In the genomic region with DNA sequence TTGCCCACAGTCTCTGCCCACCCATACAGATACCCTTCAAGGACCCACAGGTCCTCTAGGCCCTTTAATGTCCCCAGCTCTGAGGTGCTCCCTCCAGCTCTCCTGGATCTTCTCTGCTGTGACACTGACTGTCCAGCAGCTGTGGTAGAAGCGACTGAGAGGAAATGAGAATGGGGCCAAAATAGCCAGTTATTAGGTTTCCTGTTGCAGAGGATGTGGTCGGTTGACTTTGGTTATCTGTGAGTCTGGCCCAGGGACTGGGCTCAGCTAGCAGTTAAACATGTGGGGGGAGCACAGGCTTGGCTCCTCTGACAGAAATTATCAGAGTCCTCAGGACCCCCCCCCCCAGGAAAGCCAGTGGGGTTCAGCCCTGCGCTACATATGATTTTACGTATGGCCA, we compare ENCODE assay signal across 9 mouse cellular contexts. TPM values are rescaled to one million over a fixed set of nuclear protein-coding genes. Genes with fewer than 3 reads are reported as not detected.
DNase-seq lines count a peak whose midpoint lies in the region; ATAC-seq and TF ChIP-seq lines count a peak whose summit lies in the region.
"Had no signal": no experiment of that assay in that cellular context is flagged by ENCODE, and none has a peak within 500 bp of the region (broad histone marks: within the 10 kb centered on the region; RNA-seq: fewer than 3 reads in every experiment).

No protein-coding gene starts in this region.

- peak; percentile 34 for DNase-seq in layer of hippocampus, adult 11-12 months (ENCODE audit: low spot score)
- no peak for DNase-seq in layer of hippocampus, adult 9-10 months (ENCODE audit: low spot score)
- no peak for DNase-seq in liver, postnatal 0 days
- DNase-seq in gastrocnemius, postnatal 4 days (ENCODE audit: low spot score in 2 of 2) = no peak

- H3K36me3 ChIP-seq in liver, postnatal 0 days (replicated peaks; ENCODE audit: insufficient read depth, low read length) = no peaks in the 10 kb centered on the region
- H3K36me3 ChIP-seq in forebrain, embryonic 12.5 days (replicated peaks) = 0 out of 2 replicates have a peak, but pooled peaks cover 6% of the 10 kb centered on the region
- H3K36me3 ChIP-seq in forebrain, embryonic 16.5 days (ENCODE audit: control insufficient read depth, insufficient read depth) = 0 out of 2 replicates have a peak, but pooled peaks cover 2% of the 10 kb centered on the region

- H3K4me3 ChIP-seq in liver, postnatal 0 days (ENCODE audit: low read depth, low read length) = no peak overlapping the region
- no peak overlapping the region for H3K4me3 ChIP-seq in forebrain, embryonic 12.5 days (replicated peaks)
- H3K4me3 ChIP-seq in forebrain, embryonic 16.5 days (replicated peaks; ENCODE audit: low read length) = no peak overlapping the region
- H3K4me3 ChIP-seq: neural tube, embryonic 12.5 days had no signal

- ATAC-seq in CD4-positive, CD25-positive, alpha-beta regulatory T cell, adult 4 months = peak; percentile 41
- peak; percentile 66 for ATAC-seq in granulocyte monocyte progenitor cell, adult 5-6 weeks (replicated peaks; ENCODE audit: poor library complexity, severe bottlenecking)
- peak; percentile 70 for ATAC-seq in liver, postnatal 0 days
- no peak for ATAC-seq in forebrain, embryonic 12.5 days (ENCODE audit: low FRiP score)
- no peak for ATAC-seq in forebrain, embryonic 16.5 days

- peaks cover 26% of the 10 kb centered on the region for H3K4me1 ChIP-seq in liver, postnatal 0 days (ENCODE audit: insufficient read depth)
- peaks cover 5% of the 10 kb centered on the region; the same call in 1 of the 2 replicates for H3K4me1 ChIP-seq in forebrain, embryonic 12.5 days
- H3K4me1 ChIP-seq in forebrain, embryonic 16.5 days (replicated peaks; ENCODE audit: control insufficient read depth, insufficient read depth, low read length) = no peaks in the 10 kb centered on the region
- H3K4me1 ChIP-seq: neural tube, embryonic 12.5 days had no signal

- H3K4me2 ChIP-seq in liver, postnatal 0 days (ENCODE audit: low read depth, low read length) = peak overlapping the region; percentile 46
- H3K4me2 ChIP-seq in forebrain, embryonic 12.5 days = no peak overlapping the region
- no peak overlapping the region for H3K4me2 ChIP-seq in forebrain, embryonic 16.5 days (ENCODE audit: low read length)
- H3K4me2 ChIP-seq: neural tube, embryonic 12.5 days had no signal

- WGBS in liver, postnatal 0 days (ENCODE audit: insufficient replicate concordance) = 32% methylated on average over 4 of the region's 4 CpGs
- 89% methylated on average over 4 of the region's 4 CpGs for WGBS in forebrain, embryonic 12.5 days
- 98% methylated on average over 4 of the region's 4 CpGs for WGBS in forebrain, embryonic 16.5 days

- H3K27ac ChIP-seq in liver, postnatal 0 days (ENCODE audit: low read depth) = peak overlapping the region; percentile 57; the same call in 1 of the 2 replicates
- no peak overlapping the region for H3K27ac ChIP-seq in forebrain, embryonic 12.5 days
- H3K27ac ChIP-seq in forebrain, embryonic 16.5 days (ENCODE audit: low read length) = no peak overlapping the region
- H3K27ac ChIP-seq: neural tube, embryonic 12.5 days had no signal

- no peak; the same call in 1 of the 2 replicates for TF ChIP-seq EP300 in liver, postnatal 0 days (IDR thresholded peaks at IDR 0.05; ENCODE audit: low read depth)

- H3K9me3 ChIP-seq in liver, postnatal 0 days (ENCODE audit: low read length) = peaks cover 6% of the 10 kb centered on the region; the same call in 1 of the 2 replicates
- no peaks in the 10 kb centered on the region for H3K9me3 ChIP-seq in forebrain, embryonic 12.5 days
- no peaks in the 10 kb centered on the region for H3K9me3 ChIP-seq in forebrain, embryonic 16.5 days (ENCODE audit: control insufficient read depth, low read length)

- no peaks in the 10 kb centered on the region for H3K27me3 ChIP-seq in liver, postnatal 0 days (ENCODE audit: insufficient read depth, low read length)
- H3K27me3 ChIP-seq in forebrain, embryonic 12.5 days = no peaks in the 10 kb centered on the region
- no peaks in the 10 kb centered on the region for H3K27me3 ChIP-seq in forebrain, embryonic 16.5 days (replicated peaks; ENCODE audit: control insufficient read depth, insufficient read depth, low read length)
- H3K27me3 ChIP-seq: neural tube, embryonic 12.5 days had no signal

- TF ChIP-seq CTCF in liver, postnatal 0 days (IDR thresholded peaks at IDR 0.05; ENCODE audit: low read depth) = no peak

- no peak overlapping the region; the same call in 1 of the 2 replicates for H3K9ac ChIP-seq in liver, postnatal 0 days (replicated peaks)
- H3K9ac ChIP-seq in forebrain, embryonic 12.5 days = no peak overlapping the region
- H3K9ac ChIP-seq in forebrain, embryonic 16.5 days (replicated peaks; ENCODE audit: low read depth, low read length) = no peak overlapping the region
- H3K9ac ChIP-seq: neural tube, embryonic 12.5 days had no signal

RNA-seq across cellular contexts. Expression of a gene that starts 19.7 kb away (rescaled TPM):
- polyA plus RNA-seq in CD4-positive, CD25-positive, alpha-beta regulatory T cell, adult 4 months (2017; shearing (Covaris generic)) = under 1 TPM; 0.24 to 0.72 TPM
- total RNA-seq in granulocyte monocyte progenitor cell, adult 5-6 weeks (2014; fragmentation: Nextera tagmentation) = 12.5 and 15.3 TPM in 2 replicates
- 20.8 TPM in 2 replicates for total RNA-seq in granulocyte monocyte progenitor cell, adult 5-6 weeks (2017)
- 0.40 and 0.45 TPM in 2 replicates for polyA plus RNA-seq in liver, postnatal 0 days (2015; fragmentation: Nextera tagmentation; extraction: Ambion mirVana)
- 1 to 10 TPM; 2.3 to 2.6 TPM for total RNA-seq in gastrocnemius, postnatal 4 days (2021)
- 1.8 and 2.6 TPM in 2 replicates for polyA plus RNA-seq in forebrain, embryonic 12.5 days (2016; fragmentation: Nextera tagmentation; extraction: Ambion mirVana)
- polyA plus RNA-seq in forebrain, embryonic 16.5 days (2015; fragmentation: Nextera tagmentation; extraction: Ambion mirVana) = 3.4 TPM in 2 replicates

Comparison
In these comparisons a context has a peak if more than half of its experiments do, and no peak if none do; other contexts are left out.
1. ATAC-seq: peak in CD4-positive, CD25-positive, alpha-beta regulatory T cell, adult 4 months (single experiment), granulocyte monocyte progenitor cell, adult 5-6 weeks (single experiment) and liver, postnatal 0 days (single experiment); none in forebrain, embryonic 12.5 days (single experiment) and forebrain, embryonic 16.5 days (single experiment).